Mouse (Mus musculus): ENCODE results near the gene Gpr68.

Gene Gpr68

DNA sequence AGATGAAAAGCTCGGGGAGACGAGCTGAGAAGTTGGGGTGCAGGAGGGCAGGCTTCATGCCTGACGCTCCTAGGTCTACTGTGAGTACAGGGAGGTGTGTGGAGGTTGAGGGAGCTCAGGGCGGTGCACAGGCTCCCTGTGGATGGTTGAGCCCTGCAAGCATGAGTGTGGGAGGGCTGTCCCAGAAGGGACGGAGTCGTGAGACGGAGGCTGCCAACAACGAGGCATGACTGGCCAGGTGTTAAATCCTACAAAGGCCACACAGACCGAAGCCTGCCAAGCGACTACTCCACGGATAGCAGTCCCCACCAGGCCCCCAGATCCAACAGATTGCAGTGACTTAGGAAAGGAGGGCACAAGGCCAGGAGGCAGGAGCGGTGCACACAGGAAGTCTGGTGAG, 2.7 kb upstream of the Gpr68 start:
- no peak for DNase-seq

DNA sequence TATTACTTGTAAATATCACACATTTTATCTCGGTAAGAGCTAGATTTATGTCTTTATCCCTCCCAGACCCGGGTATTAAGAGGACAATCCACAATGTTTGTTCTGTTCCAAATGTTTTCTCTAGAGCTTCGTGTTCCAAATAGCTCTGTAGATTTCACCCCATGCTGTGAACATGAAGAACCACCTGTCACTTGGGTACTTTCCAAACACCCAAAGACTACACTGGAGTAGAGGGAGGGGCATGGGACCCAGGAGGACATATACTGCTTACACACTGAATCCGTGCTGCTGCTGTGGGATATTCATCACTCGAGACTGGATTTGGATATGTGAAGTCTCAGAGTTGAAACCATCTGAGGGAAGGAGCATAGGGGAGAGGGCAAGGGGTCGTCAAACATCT, 1.8 kb upstream of the Gpr68 start:
- no peak for DNase-seq

DNA sequence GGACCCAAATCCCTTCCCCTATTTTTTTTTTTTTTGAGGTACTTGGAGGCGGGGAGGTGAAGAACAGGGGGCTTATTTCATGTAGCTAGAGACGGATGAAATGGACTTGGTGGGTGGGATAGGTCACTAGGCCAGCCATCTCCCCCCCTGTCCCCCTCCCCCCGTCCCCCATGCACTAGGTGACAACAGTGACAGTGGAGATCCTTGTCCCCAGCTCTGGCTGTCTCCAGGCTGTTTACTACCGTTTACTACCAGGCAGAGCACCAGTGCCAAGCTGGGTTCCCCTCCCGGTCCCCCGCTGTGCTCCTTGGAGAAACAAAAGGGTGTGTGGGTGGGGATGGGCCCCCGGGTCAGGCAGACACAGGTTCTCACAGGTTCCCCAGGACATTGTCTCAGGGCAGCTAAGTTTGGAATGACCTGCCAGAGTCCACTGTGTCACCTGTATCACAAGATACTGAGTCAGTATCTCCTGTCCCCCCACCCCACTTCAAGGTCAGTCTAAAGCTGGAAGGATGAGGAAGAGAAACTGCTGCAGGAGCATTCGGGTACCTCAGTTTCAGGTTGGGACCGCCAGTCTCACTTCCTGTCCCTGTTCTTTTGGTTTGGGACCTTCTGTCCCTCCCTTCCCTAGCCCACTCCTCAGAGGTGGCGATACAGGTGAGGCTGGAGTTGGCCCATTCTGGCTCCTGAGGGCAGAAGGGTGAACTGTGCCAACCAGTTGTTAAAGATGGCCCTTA, 468 bp upstream of the Gpr68 start:
- DNase-seq: no peak

DNA sequence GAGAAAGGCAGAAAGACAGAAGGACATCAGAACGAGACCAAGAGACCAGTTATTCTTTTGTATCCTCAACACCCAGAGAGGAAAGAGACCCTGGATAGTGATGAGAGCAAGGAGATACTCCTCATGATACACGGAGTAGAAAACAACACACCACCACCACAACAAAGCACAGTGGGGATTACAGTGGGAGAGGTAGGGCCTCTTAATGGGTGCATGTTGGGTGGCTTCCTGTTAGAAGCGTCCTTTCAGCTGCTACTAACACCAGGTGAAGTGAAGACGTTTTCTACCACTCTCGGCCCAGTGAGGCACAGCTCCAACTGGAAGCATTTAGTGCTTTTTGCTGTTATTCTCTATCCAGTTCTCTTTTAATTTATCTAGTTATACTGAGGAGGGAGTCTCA, 1.1 kb downstream of the Gpr68 start:
- no peak for DNase-seq

DNA sequence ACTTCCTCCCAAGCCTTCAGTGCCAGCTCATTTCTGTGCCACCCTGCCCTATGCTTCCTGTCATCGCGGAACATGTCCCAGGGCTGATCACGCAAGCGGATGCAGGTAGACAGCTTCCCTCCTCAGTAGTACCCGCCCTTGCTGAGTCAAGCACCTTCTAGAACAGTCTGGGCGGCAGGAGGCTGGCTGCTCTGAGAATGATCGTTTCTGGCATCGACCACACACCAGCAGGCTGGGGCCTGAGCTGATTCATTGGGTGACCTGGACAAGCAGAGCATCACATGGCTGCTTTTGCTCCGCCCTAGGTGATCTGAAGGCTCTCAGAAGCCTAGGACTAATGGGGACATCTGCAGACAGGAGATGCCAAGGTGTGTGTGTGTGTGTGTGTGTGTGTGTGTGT, 4.2 kb downstream of the Gpr68 start:
- DNase-seq: no peak

DNA sequence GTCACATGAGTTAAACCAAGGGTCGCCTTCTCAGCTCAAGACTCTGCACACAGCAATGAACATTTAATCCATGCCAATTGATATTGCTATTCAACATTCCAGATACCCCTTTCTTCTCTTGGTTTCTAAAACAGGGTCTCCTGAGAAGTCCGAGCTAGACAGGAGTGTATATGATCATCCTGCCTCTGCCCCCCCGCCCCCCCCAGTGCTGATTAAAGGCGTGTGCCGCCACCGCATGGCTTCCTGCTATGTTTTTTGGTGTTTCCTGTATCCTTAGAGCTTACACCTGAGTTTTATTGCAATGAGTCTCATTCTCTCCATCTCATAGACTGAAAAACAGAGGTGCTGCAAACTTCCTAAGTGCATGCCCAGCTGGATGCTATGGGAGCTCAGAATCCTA, 6.6 kb downstream of the Gpr68 start:
- no peak for DNase-seq

DNA sequence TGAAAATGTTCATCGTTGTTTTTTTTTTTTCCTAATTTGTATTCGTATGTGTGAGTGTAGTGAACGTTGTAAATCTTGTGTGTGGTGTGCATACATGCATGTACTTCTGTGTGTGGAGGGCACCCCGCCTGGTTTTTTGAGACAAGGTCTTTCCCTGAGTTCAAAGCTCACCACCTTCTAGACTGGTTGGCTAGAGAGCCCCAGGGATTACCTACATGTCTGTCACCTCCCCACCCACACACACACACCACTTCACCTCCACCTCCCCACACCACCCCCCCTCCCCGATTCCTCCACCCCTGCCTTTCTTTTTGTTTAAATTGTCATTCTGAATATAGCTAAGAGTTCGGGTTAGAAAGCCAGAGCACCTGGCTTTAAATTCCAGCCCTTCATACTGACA, 7.1 kb downstream of the Gpr68 start:
- DNase-seq: no peak

DNA sequence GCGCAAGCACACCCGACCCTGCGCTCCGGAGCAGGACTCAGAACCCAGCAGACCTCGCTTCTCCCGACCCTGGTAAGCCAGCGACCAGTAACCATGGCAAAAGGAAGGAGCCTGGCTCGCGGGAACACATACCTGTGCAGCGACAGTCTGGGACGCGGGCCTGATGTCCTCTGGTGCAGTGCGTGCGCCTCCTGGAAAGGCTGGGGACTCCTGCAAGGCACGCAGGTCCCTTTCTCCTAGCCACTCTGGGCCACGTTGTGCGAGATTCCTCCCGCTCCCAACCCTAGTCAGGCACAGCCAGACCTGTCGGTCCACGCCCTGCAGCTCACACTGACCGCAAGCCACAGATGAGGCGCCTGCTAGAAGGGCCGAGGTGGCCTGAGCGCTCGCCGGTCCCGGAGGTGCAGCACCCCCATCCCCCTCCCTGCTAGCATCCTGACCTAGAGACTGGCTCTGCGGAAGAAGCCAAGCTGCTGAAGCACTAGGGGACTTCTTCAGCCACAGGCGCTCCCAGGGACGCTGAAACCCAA, 8.8 kb downstream of the Gpr68 start:
- DNase-seq: no peak

DNA sequence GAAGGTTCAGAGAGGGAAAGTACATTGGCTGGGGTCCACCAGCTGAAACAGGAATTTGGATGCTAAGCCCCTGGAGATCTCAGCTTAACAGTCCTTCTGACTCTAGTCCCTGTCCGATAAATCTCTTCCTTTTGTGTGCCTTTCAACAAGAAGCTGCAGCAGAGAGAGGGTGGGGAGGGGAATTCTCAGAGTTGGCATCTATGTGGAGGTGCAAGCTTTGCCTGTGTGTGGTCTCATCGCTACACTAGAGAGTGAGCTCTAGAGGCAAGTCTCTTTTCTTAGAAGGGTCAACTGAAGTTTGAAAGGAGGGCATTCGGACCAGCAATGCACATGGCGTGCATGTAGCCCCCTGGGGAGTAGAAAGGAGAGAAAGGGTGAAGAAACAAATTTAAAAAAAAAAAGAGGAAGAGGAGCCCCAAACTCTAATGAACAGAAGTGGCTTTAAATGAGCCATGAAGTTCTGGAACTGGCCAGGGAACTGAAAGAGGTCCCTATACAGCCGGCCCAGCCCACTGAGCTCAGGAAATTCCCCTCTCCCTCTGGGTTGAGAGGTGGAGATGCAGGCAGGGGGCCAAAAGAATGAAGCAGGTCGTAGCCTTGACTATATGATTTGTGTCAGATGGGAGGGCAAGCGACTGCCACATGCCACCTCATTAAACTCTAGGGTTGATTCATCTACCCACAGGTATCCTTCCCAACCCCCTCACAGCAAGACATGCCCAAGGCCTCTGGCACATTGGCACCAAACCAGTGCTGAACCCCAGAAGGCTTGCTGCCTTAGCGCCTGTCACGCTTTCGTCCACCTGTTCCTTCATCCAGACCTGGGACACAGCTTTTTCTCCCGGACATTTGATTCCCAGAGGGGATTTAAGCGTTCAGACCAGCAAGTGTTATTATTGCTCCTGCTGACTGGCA, 10.0 kb downstream of the Gpr68 start:
- no peak for DNase-seq

DNA sequence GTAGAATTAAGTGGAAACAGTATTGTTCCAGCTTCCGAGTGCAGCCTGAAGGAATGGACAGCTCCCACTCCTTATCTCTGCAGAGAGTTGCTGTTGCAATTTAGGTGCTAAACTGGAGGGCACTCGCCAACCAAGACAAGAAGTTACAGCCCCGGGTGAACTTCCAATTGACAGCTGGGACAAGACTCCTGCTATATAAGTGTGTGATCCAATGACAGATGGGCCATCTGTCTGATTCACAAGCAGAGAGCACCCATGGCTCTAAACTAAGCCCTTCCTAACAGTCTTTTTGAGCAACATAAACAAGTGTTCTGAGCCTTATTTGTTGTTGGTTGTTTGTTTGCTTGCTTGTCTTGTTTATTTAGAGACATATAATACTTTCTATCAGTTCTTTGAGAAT, 11.3 kb downstream of the Gpr68 start:
- DNase-seq: no peak

DNA sequence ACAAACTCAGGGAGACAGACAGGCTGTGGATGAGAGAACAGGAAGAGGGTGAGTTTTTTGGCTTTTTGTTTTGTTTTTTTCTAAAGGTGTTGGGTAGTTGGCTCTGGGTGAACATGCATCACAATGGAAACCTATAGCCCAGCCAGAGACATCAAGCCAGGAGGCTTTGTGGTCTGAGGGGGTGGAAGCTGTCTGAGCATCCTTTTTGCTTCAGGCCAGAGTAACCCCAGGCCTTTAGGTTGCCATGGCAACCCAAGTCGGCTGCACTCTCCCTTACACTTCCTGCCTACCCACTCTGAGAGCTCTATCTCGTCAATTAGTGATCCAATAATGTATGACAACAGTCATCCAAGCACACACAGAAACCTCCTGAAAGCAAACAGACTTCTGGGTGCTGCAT, 12.5 kb downstream of the Gpr68 start:
- DNase-seq: no peak

DNA sequence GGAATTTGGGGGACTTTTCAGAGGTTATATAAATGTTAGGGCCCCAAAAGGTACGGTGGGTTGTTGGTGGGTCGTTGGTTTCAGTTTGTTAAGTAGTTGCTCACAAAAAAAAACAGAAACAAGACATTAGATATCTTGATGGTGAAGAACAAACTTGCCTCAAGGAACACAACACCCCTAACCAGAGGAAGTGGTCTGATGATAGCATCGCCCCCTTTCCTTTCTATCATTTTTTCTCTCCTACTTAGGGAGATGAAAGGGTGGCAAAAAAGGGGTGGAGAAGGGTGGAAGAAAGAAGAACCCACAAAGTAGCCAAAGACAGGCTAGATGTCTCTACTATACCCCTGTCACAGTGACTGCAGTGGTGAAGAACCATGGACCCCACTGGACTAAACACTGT, 17.4 kb downstream of the Gpr68 start:
- no peak for DNase-seq

DNA sequence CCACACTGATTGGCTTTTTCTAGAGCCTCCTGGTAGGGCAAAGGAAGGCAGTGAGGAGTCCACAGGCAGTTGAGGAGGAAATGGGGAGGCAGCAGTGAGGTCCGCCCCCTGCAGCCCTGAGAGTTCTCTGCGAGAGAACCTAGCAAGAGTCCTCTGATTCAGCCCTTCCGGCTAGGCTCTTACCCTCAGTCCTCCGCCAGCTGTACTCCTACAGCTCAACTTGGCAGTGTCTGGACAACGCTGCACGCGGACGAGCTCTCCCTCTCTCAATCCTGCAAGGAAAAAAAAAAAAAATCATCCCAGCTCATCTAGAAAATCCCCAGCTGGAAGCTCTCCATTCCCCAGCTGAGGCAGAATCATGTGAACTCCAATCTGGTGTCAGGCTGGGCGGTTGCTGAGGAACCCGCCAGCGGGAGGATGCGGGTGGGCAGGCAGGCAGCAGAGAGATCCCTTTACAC, 20.2 kb downstream of the Gpr68 start:
- DNase-seq: peak; percentile 49

DNA sequence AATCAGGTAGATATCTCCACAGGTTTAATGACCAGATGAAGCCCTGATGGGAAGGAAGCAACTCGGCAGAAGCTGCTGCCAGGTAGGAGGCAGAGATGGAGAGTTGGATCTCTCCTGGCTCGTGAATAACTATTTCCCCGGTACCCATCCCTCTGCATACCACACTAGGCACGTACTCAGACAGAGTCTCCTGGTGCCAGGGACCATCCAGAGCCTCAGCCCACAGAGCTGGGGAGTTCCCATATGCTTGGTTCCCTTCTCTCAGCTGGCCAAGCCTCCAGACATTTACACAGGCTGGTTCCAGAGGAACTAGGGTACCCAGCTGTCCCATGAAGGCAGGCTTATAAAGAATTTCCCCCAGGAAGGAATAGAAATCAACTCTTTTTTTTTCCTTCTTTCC, 21.1 kb downstream of the Gpr68 start:
- no peak for DNase-seq

DNA sequence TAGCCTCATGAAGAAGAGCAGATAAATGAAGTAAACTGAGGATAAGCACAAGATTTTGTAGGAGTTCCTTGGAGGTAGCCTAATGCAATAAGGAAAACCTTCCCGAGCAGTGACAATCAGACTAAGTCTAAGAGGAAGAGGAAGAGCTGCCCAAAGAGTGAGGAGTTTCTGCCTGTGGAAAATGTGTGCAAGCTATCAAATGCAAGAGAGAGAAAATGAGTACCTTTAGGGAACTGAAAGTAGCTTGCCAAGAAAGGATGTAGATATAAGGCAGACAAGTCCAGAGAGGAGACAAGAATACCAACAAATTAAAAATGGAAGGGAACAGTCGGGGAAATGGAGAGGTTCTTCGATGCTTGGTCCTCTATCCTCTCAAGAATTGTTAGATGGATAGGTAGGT, 22.4 kb downstream of the Gpr68 start:
- DNase-seq: no peak

DNA sequence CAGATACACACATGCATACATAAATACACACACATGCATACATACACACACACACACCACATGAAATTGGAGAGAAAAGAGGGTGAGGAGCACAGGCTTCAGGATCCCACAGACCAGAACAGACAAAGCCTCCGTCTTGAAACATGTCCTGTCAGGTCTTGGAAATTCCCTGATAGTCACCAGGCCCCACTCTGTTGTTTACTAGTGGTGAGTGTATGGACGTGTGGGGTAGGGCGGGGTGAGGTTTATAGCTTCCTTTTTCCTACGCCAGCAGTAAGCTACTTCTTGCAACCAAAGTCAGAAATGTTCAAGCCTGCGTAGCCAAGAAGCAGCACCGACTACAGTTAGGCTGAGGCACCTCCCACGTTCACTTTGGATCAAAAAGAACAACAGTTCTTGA, 24.8 kb downstream of the Gpr68 start:
- DNase-seq: no peak

DNA sequence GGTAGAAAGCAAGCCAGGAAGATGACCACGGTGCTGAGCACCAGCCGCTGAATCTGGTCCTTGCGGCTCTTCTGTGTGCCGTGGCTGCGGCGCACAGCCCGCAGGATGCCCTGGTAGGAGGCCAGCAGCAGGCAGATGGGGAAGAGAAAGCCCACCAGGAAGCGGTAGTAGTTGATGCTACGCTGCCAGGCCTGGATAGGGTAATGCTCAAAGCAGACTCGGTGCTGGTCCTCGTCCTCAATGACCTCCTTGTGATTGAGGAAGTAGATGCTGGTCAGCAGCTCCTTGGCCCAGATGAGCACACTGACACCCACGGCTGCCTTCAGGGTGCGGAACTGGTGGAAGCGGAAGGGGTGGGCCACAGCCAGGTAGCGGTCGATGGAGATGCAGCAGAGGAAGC, 29.4 kb downstream of the Gpr68 start:
- DNase-seq: no peak

DNA sequence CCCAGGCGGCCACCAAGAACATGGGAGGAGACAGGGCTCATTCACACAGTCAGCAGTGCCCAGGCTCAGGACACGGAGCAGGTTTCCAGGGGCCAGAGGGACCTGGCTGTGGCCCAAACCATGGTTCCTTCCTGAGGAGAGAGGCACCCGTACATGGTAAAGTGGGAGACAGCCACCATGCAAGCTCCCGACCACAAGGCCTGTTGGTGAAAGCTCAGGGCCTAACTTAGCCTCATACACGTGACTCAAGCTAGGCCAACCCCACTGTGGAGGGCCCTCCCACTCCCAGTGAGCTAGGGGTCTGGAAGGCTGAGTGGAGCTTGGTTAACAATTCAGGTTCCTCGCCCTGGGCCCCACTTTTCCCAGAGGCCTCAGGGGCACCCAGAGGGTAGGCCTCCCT, 30.1 kb downstream of the Gpr68 start:
- no peak for DNase-seq

DNA sequence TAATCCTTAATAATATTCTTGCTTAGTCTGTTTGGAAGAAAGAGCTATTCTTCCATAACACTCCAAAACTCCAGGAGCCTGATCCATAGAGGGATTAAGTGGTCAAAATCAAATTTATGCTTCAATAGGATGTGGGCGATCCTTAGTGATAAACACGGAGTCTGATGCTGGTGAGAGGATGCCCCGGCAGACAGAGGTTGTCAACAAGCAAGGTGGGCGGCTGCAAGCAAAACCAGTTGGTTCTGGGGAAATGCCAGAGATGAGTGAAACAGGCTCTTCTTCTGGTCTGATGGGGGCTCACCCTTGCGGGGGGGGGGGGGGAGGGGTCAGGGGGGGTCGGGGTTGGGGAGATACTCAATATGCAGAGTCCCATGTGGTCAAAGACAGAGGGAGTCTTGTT, 32.0 kb downstream of the Gpr68 start:
- DNase-seq: no peak

DNA sequence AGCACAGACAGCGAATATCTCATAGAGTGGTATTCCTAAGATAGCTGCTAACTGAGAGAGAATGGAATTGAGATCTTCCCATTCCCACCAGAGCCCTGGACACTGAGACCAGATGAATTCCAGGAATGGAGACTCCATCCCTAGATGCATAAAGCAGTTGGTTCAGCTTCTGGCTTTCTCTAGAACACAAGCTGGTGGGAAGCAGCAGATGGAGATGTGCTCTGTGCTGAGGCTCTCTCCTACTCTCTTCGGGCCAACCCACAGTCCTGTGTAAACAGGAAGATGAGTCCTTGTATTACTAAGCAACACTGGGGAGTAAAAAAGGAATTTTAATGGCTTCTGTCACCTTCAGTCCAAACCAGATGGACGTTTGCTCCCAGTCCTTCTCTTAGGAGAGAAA, 32.4 kb downstream of the Gpr68 start:
- DNase-seq: no peak

DNA sequence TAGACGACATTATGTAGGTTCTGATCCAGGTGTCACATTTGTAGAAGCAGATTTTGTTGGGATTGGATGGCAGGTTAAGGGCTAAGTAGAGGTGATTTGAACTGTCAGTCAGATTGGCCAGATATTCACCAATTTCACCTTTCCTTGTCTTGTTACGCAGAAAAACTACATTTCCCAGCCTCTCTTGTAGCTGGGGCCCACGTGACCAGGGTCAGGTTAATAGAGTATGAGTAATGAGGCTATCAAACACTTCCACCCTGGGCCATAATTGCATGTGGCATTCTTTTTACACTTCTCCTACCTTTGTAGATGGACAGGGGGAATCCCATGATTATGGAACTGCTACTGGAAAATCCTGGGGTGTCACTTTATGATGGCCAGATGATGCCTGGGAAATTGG, 34.4 kb downstream of the Gpr68 start:
- no peak for DNase-seq

DNA sequence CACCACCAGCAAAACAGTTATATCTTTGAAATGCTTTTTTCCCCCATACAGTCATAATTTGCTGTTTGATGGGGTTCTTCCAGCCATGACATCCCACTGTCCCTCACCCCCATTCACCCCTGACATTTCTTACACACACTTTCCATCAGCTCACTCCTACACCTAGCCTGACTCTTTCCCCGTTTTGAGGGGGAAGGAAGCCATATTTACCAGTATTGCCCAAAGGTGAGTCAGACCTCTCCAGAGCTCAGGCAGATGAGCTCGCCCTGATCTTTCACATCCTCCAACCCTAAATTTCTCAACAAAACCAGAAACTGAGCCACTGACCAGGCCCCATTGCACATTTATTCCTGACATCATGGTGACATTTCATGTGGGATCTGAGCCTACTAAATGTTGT, 36.2 kb downstream of the Gpr68 start:
- no peak for DNase-seq

DNA sequence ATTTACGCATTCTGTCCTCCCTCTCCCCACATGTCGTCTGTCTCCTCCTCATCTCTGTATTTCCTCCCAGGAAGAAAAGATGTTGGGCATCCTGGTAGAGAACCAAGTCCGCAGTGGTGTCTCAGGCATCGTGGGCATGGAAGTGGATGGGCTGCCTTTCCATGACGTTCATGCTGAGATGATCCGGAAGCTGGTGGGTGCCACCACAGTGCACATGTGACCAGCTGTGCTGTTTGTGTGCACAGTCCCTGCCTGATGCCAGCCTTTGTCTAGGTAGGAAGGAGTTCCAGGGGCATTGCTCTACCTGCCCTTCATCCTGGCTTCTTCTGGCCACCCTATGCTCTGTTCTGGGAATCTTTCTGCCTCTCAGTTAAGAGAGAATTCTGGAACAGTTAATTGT, 36.8 kb downstream of the Gpr68 start:
- no peak for DNase-seq

DNA sequence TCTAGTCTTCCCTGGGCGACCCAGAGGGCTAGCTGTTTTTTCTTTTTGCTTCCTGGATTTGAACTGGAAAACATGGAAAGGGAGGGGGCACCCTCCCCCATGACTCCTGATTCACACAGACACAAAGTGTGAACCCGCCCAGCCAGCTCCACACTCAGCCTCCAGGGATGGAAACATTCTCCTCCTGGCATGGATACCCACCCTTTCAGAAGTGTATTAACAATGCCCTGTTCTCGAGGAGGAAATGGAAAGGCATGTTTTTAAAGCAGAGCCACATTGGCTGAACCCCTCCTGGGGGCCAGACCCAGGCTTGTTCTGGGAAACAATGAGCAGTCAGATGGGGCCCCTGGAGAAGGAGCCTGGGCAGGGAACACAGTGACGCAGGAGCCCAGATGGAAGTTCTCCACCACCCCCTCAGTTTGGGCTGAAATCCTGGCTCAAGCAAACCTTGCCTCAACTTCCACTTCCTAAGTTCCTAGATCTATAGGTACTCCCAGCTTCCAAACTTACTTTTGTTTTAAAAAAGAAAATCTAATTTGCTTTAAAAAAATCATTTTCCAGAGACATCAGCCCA, 39.9 kb downstream of the Gpr68 start:
- DNase-seq: no peak

Measured in kidney, postnatal 14 days (tissue).